Mouse (Mus musculus) brown adipose tissue, adult 24 weeks (tissue): ENCODE measurements around the gene Gm10638. TPM values are rescaled to one million over a fixed set of nuclear protein-coding genes. Genes with fewer than 3 reads are reported as not detected.
A peak's percentile ranks its signal among the peaks of the same experiment; 100 is the strongest.

ENCODE experiments used
- H3K27ac ChIP-seq: fragments of 200-500 bp; replicated peaks from 2 replicates; pipeline ENCODE4 v1.5.1; 2012; ENCODE audit warnings: low read depth, mild to moderate bottlenecking, low read length
- H3K4me1 ChIP-seq: fragments of 200-500 bp; 2 replicates; pipeline ENCODE4 v1.6.1; 2012; ENCODE audit warnings: low read length, mixed read lengths; ENCODE audit not compliant: control insufficient read depth, insufficient read depth, insufficient read length
- H3K4me3 ChIP-seq: fragments of 200-500 bp; 2 replicates; pipeline ENCODE4 v1.5.1; 2012; ENCODE audit warnings: low read depth, mild to moderate bottlenecking, low read length, moderate library complexity; ENCODE audit not compliant: insufficient read depth
- polyA plus RNA-seq: library from polyadenylated mRNA; stranded (reverse); fragments of >200 nt; gene quantifications from 2 replicates; pipeline ENCODE4 v1.2.4, GENCODE M21; 2012; ENCODE audit not compliant: missing spikeins, insufficient read depth, insufficient read length

The Gm10638 gene
- polyA plus RNA-seq, 1 experiment, result 2.3 TPM

DNA sequence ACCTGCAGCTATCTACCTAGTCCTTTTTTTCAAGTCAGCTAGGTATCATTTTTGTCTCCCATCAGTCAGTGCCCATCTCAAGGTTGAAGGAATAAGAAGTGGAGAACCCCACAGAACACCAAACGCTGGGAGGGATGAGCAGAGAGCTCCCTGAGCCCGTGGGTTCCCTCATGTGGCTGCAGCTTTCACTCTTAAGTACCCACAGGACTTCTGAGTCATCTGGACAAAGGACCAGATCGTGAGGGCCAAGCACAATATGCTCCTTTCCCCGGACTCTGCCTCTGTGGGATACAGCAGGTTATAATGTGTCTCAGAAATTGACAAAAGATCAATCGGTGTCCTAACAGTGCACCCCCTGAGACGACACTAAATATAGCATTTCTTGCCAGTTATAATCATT lies 18.5 kb upstream of the Gm10638 start:
- no peak overlapping the region for H3K4me3 ChIP-seq
- H3K4me1 ChIP-seq, result peaks cover 39% of the 10 kb centered on the region
- 0 out of 2 replicates have a peak overlapping the region, but pooled peaks have one; percentile 2 for H3K27ac ChIP-seq

DNA sequence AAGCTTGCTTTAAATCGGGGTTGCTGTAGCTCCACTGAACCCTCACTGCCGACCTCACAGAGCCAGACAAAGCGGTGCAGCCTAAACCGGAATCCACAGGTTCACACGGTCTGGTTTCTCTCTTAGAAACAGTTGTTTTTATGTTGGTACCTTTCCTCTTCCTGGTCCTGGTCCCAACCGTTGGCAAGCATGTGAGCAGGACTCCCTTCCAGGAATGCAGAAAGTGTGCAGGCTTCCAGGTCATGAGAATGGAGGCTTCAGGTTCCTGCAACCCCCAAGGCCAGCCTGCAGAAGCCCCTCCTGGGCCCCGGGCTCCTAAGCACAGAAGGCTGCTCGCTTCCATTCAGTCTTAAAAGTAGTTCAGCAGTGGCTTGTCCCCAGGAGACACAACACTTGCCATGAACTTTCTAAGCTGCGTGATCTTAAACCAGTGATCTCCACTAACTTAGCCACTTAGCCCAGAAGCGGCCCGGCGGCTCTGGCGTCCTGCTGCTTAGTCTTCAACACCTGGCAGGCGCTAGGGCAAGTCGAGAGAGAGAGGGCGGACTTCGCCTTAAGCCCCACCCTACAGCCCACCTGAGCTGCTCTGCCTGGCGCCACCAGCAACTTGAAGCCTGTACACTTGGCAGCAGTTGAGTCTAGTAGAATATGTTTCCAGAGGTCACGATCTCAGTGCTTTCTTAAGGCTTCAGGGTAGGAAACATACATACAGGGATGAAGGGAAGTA lies 17.1 kb upstream of the Gm10638 start:
- Histone ChIP-seq H3K4me1 (peaks cover 42% of the 10 kb centered on the region), H3K27ac (peak overlapping the region; percentile 76), H3K4me3 (no peak overlapping the region)

DNA sequence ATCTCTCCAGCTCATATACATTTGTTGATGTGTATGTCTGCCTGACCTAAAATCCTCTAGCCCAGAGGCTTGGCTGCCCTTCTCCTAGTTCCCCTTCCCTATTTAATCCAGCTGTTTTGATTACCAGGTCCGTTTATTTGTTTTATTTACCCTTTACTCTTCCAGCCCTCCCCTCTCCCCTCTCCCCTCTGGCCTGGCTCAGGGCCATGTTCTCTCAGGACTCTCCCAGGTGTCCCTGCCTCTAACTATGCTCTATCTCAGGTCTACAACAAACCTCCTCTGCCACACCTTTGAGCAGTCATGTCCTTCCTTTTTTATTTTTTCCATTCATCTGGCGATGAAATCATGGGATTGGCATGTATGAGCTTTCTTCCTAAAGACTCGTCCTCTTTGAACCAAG lies 15.2 kb upstream of the Gm10638 start:
- Histone ChIP-seq H3K4me1 (peaks cover 52% of the 10 kb centered on the region), H3K27ac (peak overlapping the region; percentile 45), H3K4me3 (no peak overlapping the region)

DNA sequence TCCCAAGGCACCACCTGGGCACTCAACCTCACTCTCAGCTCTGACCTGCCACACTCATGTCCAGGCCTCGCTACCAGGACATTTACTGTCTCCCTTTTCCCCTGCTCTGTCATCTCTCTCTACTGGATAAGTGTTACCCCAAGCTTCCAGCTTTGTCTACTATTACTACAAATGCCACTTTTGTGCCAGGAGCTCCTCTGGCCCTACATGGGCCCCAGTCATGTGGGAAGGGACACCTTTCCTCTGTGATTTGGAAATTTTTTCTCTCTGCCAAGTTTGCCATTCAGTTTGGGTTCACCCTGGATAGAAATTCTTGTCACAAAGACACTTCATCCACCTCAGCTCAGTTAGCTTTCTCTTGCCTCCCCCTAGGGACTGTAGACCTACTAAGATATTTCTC lies 14.6 kb upstream of the Gm10638 start:
- Histone ChIP-seq H3K4me3 (no peak overlapping the region), H3K4me1 (peaks cover 58% of the 10 kb centered on the region), H3K27ac (peak overlapping the region; percentile 45)

DNA sequence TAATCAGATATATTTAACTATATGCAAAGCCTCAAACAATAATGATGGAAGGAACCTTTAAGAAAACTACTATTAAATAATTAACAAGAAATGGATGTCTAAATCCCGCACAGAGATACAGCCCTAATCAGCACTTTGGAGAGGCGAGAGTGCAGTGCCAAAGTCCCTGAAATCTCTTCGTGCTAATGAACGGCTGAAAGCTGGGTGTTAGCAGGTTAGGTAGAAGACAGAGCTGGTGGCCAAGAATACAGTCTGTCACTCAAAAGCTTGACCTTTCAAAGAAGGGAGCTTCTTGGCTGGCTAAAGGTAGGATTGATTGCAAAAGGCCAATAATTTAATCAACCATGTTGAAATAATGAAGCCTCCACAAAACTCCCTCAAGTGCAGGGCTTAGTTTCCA lies 11.3 kb upstream of the Gm10638 start:
- Histone ChIP-seq H3K4me3 (no peak overlapping the region), H3K4me1 (peaks cover 41% of the 10 kb centered on the region), H3K27ac (no peak overlapping the region)

DNA sequence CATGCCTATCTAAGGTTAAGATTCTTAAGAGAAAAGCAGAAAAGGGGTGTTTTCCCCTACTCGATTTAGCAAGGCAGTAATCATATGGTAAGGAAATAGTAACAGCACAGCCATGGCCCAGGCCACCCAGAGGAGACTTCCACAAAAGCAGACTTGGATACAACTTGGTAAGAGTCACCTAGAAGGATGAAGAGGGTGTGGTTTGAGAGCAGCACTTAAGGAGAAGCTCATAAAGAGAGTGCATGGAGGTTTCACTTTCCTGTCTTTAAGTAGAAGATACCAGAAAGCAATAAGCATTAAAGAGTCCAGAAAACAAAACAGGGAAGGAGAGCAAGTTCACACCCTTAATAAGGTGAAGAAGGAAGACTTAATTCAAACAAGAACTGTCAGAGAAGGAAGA lies 10.5 kb upstream of the Gm10638 start:
- peaks cover 37% of the 10 kb centered on the region for H3K4me1 ChIP-seq
- no peak overlapping the region for H3K27ac ChIP-seq

DNA sequence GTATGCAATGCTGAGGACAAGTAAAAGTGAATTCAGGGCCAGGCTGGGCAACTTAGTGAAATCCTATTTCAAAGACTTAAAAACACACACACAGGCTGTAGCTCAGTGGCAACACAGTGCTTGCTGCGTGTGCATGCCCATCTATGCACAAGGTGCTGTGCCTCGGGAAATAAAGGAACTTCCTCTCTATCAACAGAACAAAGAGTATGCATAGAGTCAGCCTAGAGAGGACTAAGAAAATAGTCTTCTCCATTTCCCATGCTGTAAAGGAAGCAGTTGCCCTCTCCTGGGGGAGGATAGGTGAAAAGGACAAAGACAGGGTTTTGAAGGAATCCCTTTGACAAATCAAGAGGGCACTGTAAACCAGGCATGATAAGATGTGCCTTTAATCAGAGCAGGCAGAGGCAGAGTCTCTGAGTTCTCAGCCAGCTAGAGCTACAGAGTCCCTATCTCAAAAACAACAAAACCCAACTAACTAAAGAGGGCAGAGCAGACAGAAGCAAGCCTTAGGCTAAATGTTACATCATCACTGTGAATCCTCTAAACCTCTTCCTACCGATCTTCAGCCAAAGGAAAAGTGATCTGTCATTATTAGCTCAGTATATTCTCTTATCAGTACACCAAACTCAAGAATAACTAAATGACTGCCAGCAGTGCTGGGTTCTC lies 9.9 kb upstream of the Gm10638 start:
- Histone ChIP-seq H3K27ac (0 out of 2 replicates have a peak overlapping the region, but pooled peaks have one; percentile 18), H3K4me1 (peaks cover 31% of the 10 kb centered on the region), H3K4me3 (no peak overlapping the region)

More for the DNA sequence above, 10.5 kb upstream of the Gm10638 start:
- no peak overlapping the region for H3K4me3 ChIP-seq

DNA sequence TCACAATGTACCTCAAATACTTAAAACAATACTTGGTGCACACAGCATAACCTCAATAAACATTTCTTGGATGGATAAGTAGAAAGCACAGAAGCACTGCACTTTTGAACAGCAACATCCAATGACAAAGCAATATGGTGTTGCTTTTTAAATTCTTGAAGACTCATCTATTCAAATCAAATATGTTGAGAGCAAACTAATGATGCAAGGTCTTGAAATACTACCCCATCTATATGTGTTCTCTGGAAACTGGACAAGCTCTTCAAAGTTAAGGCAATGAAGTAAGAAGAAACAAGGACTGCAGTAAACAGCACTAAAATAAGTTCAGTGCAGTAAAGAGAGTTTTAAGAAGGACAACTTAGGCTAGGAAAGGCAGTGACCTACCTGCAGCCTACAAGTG lies 4.6 kb upstream of the Gm10638 start:
- Histone ChIP-seq H3K27ac (no peak overlapping the region), H3K4me1 (peaks cover 17% of the 10 kb centered on the region), H3K4me3 (no peak overlapping the region)

DNA sequence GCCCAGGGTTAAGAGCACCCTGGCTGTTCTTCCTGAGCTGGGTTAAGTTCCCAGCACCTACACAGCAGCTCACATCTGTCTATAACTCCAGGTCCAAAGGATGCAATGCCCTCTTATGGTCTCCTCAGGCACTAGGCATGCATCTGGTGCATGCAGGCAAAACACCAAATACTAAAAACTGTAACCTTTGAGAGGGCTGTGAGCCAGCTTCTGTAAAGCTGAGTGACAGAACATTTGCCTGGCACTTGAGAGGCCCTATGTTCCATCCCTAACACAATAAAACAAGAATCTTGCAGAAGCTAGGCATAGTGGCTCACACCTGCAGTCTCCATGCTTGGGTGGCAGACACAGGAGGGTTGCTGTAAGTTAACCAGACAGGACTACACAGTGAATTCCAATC lies 3.9 kb upstream of the Gm10638 start:
- H3K4me1 ChIP-seq, result peaks cover 17% of the 10 kb centered on the region
- no peak overlapping the region for H3K27ac ChIP-seq
- no peak overlapping the region for H3K4me3 ChIP-seq

DNA sequence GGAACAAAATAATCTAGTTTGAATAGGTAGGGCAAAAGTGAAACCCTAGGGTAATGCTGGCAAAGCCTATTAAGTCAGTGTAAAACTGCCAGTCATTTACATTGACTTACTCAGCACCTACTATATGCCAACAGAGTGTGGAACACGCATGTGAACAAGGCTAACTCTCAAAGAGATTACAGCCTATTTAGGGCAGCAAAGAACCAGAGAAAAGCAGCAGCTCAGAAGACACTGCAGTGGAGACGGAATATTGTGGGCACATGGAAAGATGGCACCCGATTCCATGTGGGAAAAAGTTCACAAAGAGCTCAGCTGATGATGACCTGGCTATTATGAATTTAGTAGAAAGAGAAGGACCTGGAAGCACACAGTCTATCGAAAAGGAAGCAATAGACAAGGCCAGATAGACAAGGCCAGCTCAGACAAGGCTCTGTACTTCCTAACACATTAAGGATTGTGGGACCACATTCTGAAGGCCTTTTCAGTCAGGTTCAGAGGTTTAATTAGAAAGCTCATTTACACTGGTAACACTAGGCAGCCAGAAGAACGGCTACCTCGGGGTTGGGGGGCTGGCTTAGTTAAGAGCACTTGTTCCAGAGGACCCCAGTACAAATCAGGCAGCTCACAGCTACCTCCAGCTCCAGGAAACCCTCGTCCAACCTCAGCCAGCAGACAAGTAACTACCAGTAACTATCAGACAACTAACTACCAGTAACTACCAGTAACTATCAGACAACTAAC lies 2.7 kb upstream of the Gm10638 start:
- peak overlapping the region; percentile 86 for H3K27ac ChIP-seq
- peaks cover 17% of the 10 kb centered on the region for H3K4me1 ChIP-seq
- H3K4me3 ChIP-seq, result peak overlapping the region; percentile 17

DNA sequence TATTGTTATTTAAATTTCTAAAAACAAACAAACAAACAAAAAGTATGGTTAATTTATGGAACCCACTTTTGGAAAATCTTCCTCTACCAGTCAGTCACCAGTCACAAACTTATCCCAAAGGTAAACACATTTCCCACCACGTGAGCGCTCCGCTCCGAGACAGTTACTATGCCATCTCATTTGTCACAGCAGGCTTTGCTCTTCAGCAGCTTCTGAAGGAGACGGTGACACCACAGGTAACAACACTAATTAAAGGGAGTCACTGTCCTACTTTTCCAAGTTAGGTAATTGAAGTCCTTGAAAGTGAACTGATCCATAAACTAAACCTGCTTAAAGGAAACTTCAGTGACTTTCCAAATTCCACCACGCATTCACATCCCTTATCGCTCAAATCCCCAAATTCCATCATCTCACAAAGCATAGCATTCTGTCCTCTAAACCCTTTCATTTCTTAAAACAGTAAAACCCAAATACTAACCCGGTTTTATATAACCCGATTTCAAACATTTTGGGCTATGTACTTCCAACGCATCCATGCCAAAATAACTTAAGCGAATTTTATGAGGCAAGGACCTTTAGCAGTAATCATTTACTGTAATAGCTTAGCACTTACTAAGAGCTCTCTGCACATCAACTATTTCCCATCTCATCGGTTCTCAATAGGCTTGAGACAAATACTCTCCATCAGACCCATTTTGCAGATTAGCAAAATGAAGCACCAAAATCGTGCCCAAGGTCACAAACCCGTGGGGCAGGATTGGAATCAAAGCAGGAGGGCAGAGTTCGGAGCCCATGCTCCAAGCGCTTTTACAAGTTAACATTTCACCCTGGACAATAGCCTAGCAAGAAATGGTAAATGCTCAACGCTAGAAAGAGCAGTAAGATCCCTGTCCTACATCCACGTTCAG lies 932 bp upstream of the Gm10638 start:
- peak overlapping the region; percentile 82 for H3K27ac ChIP-seq
- peak overlapping the region; percentile 82 for H3K4me3 ChIP-seq
- peaks cover 14% of the 10 kb centered on the region for H3K4me1 ChIP-seq

DNA sequence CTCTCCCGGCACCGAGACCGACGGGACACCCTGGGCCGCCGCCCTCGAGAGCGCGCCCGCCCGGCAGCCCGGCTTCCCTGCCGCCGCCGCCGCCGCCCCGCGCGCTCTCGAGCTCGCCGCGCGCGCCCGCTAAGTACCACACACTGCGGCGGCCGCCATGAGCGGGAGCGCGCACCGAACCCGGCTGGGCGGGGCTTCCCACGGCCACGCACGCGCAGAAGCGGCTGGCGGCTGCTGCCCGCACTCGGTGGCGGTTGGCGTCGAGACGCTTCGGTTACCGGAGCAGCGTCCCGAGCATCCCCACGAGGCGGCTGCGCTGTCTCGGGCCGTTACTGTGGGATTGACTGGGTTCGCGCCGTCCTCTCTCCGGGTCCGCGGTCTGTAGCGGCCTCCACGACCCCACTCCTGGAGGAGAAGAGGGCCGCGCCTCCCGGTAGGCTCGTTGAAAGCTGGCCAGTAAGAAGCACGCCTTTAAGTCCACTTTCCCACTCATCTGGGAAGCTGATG lies 489 bp downstream of the Gm10638 start:
- Histone ChIP-seq H3K4me3 (peak overlapping the region; percentile 93), H3K27ac (peak overlapping the region; percentile 92), H3K4me1 (peaks cover 14% of the 10 kb centered on the region)

DNA sequence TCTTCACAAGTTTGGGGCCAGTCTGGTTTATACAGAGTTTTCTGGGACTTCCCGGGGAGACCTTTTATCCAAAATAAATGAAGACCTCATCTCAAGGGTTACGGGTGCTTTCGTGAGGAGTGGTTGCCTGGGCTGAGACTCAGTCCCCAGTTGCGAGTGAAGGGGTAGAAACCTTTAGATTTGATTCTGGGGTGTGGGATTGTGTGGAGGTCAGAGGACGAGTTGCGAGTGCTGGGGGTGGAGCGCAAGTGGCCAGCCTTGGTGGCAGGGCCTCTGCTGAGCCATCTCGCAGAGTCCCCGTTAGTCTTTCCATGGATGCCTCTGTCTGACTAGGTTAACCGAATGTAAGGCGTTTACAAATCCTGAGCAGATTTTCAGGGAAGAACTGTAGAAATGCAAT lies 1.0 kb downstream of the Gm10638 start:
- H3K27ac ChIP-seq, result peak overlapping the region; percentile 92
- peaks cover 12% of the 10 kb centered on the region for H3K4me1 ChIP-seq

DNA sequence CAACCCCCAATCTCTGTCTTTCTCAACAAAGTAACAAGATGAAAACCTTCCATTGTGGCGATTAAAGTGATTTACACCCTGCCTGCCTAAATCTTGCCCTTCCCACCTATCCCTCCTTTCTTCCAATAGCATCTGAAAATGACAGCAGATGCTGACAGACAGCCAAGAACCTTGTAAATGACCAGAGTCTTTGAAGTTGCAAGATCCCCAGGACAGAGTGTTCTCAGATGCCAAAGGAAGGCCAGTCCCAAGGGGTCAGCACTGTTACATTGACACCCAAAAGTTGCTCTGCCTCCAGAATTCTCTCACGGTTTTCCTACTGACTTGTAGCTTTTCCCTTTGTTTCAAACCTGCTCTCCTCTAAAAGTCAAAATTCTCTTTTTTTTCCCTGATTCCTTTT lies 4.3 kb downstream of the Gm10638 start:
- Histone ChIP-seq H3K4me1 (no peaks in the 10 kb centered on the region), H3K27ac (no peak overlapping the region), H3K4me3 (no peak overlapping the region)

More for the DNA sequence above, 1.0 kb downstream of the Gm10638 start:
- H3K4me3 ChIP-seq, result peak overlapping the region; percentile 93
